Mouse (Mus musculus) forebrain, embryonic 15.5 days (tissue): ENCODE measurements around the gene Galnt12. TPM values are rescaled to one million over a fixed set of nuclear protein-coding genes. Genes with fewer than 3 reads are reported as not detected.

Experiments
- ATAC-seq: fragments of 200-750 bp; cut with Nextera tagmentation; replicated peaks from 2 replicates; pipeline ENCODE4 v1.8.0; 2017; ENCODE audit warnings: mild to moderate bottlenecking, moderate TSS enrichment, moderate library complexity
- H3K27ac ChIP-seq: fragments of 300-500 bp; sonication (generic); replicated peaks from 2 replicates; pipeline ENCODE4 v1.5.1; 2015; ENCODE audit warnings: mild to moderate bottlenecking, inconsistent platforms
- H3K27me3 ChIP-seq: fragments of 300-500 bp; sonication (generic); 2 replicates; pipeline ENCODE4 v1.6.1; 2015; ENCODE audit warnings: inconsistent platforms
- H3K36me3 ChIP-seq: fragments of 300-500 bp; sonication (generic); 2 replicates; pipeline ENCODE4 v1.6.1; 2015; ENCODE audit warnings: mild to moderate bottlenecking, inconsistent platforms
- H3K4me1 ChIP-seq: fragments of 300-500 bp; sonication (generic); 2 replicates; pipeline ENCODE4 v1.6.1; 2015; ENCODE audit warnings: inconsistent platforms
- H3K4me2 ChIP-seq: fragments of 300-500 bp; sonication (generic); replicated peaks from 2 replicates; pipeline ENCODE4 v1.6.1; 2015; ENCODE audit warnings: mild to moderate bottlenecking, inconsistent platforms
- H3K4me3 ChIP-seq: fragments of 300-500 bp; sonication (generic); 2 replicates; pipeline ENCODE4 v1.5.1; 2015; ENCODE audit warnings: mild to moderate bottlenecking, inconsistent platforms
- H3K9ac ChIP-seq: fragments of 300-500 bp; sonication (generic); replicated peaks from 2 replicates; pipeline ENCODE4 v1.6.1; 2015; ENCODE audit warnings: mild to moderate bottlenecking, inconsistent platforms
- H3K9me3 ChIP-seq: fragments of 300-500 bp; sonication (generic); 2 replicates; pipeline ENCODE4 v1.6.1; 2016; ENCODE audit warnings: inconsistent platforms
- WGBS: fragments of 180-500 bp; shearing (Covaris S2); methylation state at CpG from one replicate; pipeline ENCODE4 v1.1.7; 2015; ENCODE audit warnings: mixed read lengths; 5-methylcytosine and 5-hydroxymethylcytosine counted together
- polyA plus RNA-seq: library from polyadenylated mRNA; unstranded; fragments of >200 nt; fragmentation: Nextera tagmentation; extraction: Ambion mirVana; gene quantifications from 2 replicates; pipeline ENCODE4 v1.2.1, GENCODE M21; 2015

The Galnt12 gene
- polyA plus RNA-seq, 1 experiment from 2014 or later = 1.3 TPM

DNA sequence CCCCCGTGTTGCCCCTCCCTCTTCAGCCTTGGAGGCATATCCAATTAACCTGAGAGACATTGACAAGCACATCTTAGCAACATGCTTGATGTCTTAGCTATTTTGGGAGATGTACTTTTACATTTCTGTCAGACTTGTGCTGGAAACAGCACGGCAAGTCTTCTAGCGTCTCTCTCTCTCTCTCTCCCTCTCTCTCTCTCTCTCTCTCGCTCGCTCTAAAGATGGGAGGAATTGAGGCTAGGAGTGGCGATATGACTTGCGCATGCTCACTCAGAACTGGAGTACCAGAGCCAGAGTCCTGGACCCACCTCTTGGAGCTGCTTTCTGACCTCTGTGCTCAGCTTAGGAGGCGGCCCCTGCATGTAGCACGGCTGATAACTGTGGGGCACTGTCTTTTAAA lies 20.9 kb downstream of the Galnt12 start:
- H3K4me3 ChIP-seq = no peak overlapping the region
- H3K9me3 ChIP-seq = no peaks in the 10 kb centered on the region
- H3K36me3 ChIP-seq = no peaks in the 10 kb centered on the region
- H3K9ac ChIP-seq = no peak overlapping the region
- peaks cover 9% of the 10 kb centered on the region for H3K4me1 ChIP-seq
- no peak overlapping the region for H3K4me2 ChIP-seq
- peak overlapping the region; percentile 46; the same call in 1 of the 2 replicates for H3K27ac ChIP-seq
- WGBS = 69% methylated on average over 9 of the region's 9 CpGs
- no peaks in the 10 kb centered on the region for H3K27me3 ChIP-seq
- ATAC-seq = no peak; the same call in 1 of the 2 replicates

DNA sequence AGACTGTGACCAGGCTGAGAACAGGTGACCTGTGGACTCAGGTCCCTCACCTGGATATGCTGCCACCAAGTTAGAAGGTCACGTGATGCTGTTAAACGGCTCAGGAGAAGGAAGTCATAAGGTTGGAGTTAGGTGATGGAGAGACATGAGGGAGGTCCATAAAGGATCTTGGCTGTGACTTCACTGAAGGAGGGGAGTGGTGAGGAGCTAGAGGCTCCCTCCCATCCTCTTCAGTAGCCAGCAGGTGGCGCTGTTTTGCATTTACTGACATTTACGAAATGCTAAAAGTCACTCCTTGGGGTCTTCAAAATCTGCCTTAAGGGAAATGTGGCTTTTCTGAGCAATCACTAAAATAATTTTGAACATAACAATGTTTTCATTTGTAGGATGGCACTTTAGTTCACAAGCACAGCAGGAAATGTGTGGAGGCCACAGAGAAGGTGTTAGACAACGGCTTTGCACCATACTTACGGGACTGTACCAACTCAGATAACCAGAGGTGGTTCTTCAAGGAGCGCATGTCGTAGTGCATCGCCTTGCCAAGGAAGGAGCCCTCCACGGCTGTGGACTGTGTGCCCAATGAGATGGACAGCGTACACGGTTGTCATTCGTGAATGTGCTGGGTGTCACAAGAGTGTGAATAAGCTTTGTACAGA lies 30.5 kb downstream of the Galnt12 start:
- ATAC-seq = 0 out of 2 replicates have a peak, but pooled peaks have one; percentile 32
- H3K27ac ChIP-seq = no peak overlapping the region

DNA sequence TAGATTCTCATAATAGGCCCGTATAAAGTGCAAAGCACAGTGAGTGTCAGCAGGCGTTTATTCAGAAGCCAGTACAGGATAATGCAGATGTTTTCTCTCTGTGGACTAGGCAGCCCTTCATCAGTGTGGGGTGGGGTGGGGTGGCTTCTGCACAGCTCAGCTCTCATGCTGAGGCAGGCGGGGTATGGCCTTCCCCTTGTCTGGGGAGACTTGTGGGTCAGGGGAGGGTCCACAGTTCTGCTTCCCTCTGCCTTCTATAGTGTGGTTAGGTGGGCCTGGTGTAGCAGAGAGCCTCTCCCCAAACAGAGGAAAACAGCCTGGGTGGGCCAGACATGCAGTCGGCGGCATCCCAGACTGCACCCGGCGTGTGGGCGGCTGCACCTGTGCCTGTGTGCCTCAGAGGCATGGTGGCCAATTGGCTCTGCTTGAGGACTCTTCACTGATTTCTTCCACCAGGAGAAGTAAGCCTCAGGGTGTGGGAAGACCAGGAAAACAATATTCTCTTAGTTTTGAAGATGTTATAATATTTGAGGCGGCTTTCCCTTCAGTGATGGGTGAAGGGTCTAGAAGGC lies 32.5 kb downstream of the Galnt12 start:
- Histone ChIP-seq H3K9ac (no peak overlapping the region), H3K27ac (no peak overlapping the region), H3K36me3 (no peaks in the 10 kb centered on the region), H3K9me3 (no peaks in the 10 kb centered on the region), H3K27me3 (no peaks in the 10 kb centered on the region), H3K4me1 (no peaks in the 10 kb centered on the region), H3K4me3 (no peak overlapping the region), H3K4me2 (no peak overlapping the region)
- WGBS = 83% methylated on average over 9 of the region's 9 CpGs
- ATAC-seq = no peak

More for the DNA sequence above, 30.5 kb downstream of the Galnt12 start:
- Histone ChIP-seq H3K9ac (no peak overlapping the region), H3K36me3 (no peaks in the 10 kb centered on the region), H3K27me3 (no peaks in the 10 kb centered on the region), H3K4me1 (no peaks in the 10 kb centered on the region), H3K9me3 (no peaks in the 10 kb centered on the region), H3K4me2 (no peak overlapping the region), H3K4me3 (no peak overlapping the region)
- 65% methylated on average over 13 of the region's 13 CpGs for WGBS

DNA sequence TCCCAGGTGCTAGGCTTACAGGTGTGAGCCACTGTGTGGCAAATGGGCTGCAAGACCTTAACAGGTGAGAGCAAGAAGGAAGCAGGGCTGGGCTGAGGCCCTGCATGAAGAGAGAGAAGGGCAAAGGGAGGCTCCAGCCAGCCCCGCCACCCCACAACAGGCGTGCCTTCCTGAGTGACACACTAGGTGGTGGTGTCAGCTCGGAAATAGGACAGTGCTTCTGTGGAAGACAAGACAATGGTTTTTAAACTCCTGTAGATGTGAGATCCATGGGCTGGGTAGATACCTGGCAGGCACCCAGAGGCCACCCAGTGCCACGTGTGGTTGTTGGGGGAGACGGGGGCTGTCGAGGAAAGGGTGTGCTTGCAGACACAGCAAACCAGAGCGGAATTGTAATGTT lies 36.8 kb downstream of the Galnt12 start:
- Histone ChIP-seq H3K9me3 (no peaks in the 10 kb centered on the region), H3K4me2 (no peak overlapping the region), H3K27me3 (no peaks in the 10 kb centered on the region), H3K27ac (no peak overlapping the region), H3K9ac (no peak overlapping the region), H3K36me3 (no peaks in the 10 kb centered on the region), H3K4me1 (no peaks in the 10 kb centered on the region), H3K4me3 (no peak overlapping the region)
- WGBS = 80% methylated on average over 7 of the region's 7 CpGs
- ATAC-seq = no peak

DNA sequence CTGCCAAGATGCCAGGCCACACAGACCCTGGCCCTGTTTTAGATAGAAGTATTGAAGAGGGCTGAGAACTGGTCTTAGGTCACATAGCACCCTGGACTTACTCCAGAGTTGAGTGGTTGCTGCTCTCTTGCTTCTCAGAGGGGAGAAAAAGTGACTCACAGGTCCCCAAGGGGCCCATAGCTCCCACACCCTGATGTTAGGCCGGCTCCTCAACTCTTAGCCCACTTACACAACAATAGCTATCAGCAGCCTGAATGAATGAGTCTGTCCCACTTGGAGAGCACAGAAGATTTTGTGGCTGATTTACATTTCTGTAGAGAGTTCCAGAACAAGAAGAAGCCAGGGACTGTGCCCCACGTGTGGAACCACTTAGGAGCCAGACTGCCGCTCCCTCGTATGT lies 37.9 kb downstream of the Galnt12 start:
- Histone ChIP-seq H3K9me3 (no peaks in the 10 kb centered on the region), H3K36me3 (no peaks in the 10 kb centered on the region), H3K4me1 (no peaks in the 10 kb centered on the region), H3K4me2 (no peak overlapping the region), H3K27me3 (no peaks in the 10 kb centered on the region), H3K27ac (no peak overlapping the region), H3K4me3 (no peak overlapping the region), H3K9ac (no peak overlapping the region)
- no peak for ATAC-seq
- WGBS = 44% methylated on average over 4 of the region's 4 CpGs

DNA sequence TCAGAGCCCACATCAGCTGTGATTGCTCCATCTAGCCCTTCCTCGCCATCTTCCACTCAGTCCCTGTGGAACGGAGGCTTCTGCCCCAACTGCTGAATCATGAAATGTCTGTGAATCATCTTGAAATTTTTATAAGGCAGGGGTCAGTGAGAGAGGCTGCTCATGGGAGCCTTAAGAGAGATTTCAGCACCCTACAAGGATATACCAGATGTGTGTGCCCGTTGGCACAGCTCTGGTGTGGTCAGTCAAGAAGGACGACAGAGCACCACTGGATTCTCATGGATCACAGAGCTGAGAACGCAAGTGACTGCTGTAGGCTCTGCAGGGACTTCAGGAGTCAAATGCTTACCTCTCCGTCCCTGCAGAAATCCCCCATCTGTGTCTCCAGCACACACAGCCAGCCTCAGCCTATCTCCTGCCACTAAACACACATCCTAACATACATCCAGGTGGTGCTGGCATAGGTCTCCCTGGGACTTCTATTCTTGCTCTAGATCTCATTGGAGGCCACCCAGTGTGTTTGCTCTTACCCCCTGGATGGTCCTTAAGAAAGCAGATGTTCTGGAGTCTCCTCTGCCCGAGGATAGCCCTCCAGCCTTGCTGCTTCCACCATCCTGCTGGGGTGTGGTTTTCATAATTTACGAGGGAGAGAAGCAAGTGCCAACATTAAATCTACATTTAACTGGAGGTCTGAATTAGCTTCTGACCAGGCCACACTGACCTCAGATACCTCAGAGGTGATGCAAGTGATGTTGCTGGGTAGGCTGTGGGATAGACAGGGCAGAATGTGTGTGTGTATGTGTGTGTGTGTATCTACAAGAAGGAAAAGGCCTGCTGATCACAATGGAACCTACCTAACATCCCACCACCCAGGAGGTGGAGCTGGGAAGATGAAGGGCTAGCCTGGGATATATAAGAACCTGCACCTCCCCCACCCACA lies 38.7 kb downstream of the Galnt12 start:
- no peak overlapping the region for H3K4me3 ChIP-seq
- WGBS = 87% methylated on average over 8 of the region's 8 CpGs
- no peak for ATAC-seq
- no peaks in the 10 kb centered on the region for H3K36me3 ChIP-seq
- H3K9me3 ChIP-seq = no peaks in the 10 kb centered on the region
- H3K27ac ChIP-seq = no peak overlapping the region
- no peaks in the 10 kb centered on the region for H3K27me3 ChIP-seq
- H3K4me2 ChIP-seq = no peak overlapping the region
- no peaks in the 10 kb centered on the region for H3K4me1 ChIP-seq
- no peak overlapping the region for H3K9ac ChIP-seq

DNA sequence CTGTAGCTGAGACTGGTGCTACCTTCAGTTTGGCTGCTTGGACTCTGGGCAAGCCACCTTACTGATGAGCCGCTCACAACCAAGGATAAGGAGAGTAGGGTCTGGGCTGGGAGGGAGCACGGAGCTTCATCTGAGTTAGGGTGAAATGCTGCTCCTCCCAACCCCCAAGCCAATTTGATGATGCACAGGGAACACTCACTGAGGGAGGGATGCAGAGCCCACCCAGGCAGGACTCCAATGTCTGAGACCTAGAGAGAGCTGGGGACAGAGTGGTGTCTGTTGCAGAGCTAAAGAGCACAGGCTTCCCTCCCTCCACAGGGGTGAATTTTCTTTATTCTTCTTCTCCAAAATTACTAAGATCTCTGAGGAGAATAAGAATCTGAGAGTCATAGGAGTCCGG lies 40.2 kb downstream of the Galnt12 start:
- Histone ChIP-seq H3K4me1 (no peaks in the 10 kb centered on the region), H3K4me3 (no peak overlapping the region), H3K9me3 (no peaks in the 10 kb centered on the region), H3K36me3 (no peaks in the 10 kb centered on the region), H3K27me3 (no peaks in the 10 kb centered on the region), H3K9ac (no peak overlapping the region), H3K4me2 (no peak overlapping the region), H3K27ac (no peak overlapping the region)
- 88% methylated on average over 3 of the region's 3 CpGs for WGBS
- ATAC-seq = no peak

DNA sequence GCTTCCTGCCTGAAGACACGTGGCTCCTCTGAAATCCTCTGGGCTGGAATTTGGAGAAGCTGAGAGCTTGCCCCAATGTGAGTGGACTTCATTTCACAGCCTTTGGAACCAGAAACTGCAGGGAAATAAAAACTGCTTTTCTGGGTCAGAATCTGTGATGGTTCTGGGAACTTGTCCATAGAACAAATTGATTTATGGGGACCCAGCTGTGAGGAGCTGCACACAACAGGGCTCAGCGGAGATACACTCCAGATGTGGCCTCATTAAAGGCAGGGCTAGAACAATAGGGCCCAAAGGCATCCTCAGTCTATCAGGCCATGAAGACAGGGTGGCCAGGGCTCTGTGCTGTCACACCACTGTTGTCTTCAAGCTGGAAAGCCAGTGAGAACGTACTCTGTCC lies 40.7 kb downstream of the Galnt12 start:
- H3K4me1 ChIP-seq = no peaks in the 10 kb centered on the region
- H3K36me3 ChIP-seq = no peaks in the 10 kb centered on the region
- 60% methylated on average over 3 of the region's 3 CpGs for WGBS
- H3K9me3 ChIP-seq = no peaks in the 10 kb centered on the region
- no peak overlapping the region for H3K4me2 ChIP-seq
- no peak for ATAC-seq
- no peak overlapping the region for H3K9ac ChIP-seq
- no peak overlapping the region for H3K4me3 ChIP-seq
- H3K27me3 ChIP-seq = no peaks in the 10 kb centered on the region
- no peak overlapping the region for H3K27ac ChIP-seq

DNA sequence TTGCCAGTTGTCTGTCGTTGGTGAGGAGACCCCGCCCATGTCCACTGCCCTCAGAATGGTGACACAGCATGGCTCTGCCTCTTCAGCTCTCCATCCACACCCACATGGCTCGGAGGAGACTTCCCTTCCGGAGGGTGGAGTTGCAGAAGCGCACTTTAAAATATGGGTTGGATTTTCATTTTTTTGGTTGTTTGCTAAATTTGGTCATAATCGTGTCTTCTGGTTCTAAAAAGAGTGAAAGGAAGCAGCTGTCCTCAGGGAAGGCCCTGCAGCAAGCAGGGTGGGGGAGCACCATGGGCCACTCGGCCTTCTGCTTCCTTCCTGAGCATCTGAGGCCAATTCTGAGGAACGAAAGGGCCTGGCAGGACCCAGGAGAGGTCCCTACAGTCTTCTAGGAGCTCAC lies 45.0 kb downstream of the Galnt12 start:
- no peak overlapping the region for H3K9ac ChIP-seq
- no peak for ATAC-seq
- no peaks in the 10 kb centered on the region for H3K4me1 ChIP-seq
- H3K9me3 ChIP-seq = no peaks in the 10 kb centered on the region
- no peak overlapping the region for H3K27ac ChIP-seq
- no peaks in the 10 kb centered on the region for H3K27me3 ChIP-seq
- no peak overlapping the region for H3K4me3 ChIP-seq
- H3K4me2 ChIP-seq = no peak overlapping the region
- WGBS = 88% methylated on average over 8 of the region's 8 CpGs
- H3K36me3 ChIP-seq = no peaks in the 10 kb centered on the region

DNA sequence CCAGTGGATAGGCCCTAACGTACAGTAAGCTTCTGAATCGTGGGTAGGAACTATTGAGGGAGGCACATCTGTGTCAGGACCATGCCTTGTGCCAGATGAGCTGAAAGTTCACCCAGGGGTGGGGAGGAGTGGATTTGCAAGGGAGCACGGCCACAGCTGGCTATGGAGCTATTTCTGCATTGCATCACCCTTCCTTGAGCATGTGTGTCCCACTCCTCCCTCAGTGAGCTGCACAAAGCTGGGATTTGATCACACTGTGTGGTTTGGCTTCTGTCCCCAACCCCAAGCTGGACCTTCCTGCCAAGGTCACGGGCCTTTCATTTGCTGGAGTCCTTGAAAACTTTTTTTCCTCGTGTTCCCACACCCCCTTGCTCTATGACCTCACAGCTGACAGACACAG lies 45.8 kb downstream of the Galnt12 start:
- Histone ChIP-seq H3K4me1 (no peaks in the 10 kb centered on the region), H3K36me3 (no peaks in the 10 kb centered on the region), H3K27me3 (no peaks in the 10 kb centered on the region), H3K9me3 (no peaks in the 10 kb centered on the region), H3K9ac (no peak overlapping the region), H3K27ac (no peak overlapping the region), H3K4me3 (no peak overlapping the region), H3K4me2 (no peak overlapping the region)
- 72% methylated on average over 5 of the region's 5 CpGs for WGBS
- no peak for ATAC-seq

DNA sequence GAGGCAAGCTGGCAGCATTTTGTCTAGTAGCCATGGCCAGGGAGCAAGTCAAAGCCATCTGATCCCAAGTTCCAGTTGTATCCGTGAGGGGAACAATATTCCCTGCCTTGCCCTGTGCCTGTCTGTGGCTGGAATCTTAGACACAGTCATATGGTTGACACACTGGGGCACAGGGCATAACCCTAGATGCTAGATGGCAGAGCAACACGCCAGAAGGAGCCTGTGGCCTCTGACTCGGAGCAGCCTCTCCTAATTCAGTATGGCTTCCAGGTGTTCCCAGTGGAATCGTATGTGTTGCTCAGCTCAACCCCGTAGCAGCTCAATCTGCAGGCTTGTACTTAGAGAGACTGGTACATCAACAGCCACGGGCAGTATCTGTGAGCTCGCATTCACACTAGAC lies 46.7 kb downstream of the Galnt12 start:
- Histone ChIP-seq H3K36me3 (no peaks in the 10 kb centered on the region), H3K27me3 (no peaks in the 10 kb centered on the region), H3K9me3 (no peaks in the 10 kb centered on the region), H3K4me2 (no peak overlapping the region), H3K4me3 (no peak overlapping the region), H3K9ac (no peak overlapping the region), H3K4me1 (no peaks in the 10 kb centered on the region), H3K27ac (no peak overlapping the region)
- 83% methylated on average over 7 of the region's 7 CpGs for WGBS
- no peak for ATAC-seq

DNA sequence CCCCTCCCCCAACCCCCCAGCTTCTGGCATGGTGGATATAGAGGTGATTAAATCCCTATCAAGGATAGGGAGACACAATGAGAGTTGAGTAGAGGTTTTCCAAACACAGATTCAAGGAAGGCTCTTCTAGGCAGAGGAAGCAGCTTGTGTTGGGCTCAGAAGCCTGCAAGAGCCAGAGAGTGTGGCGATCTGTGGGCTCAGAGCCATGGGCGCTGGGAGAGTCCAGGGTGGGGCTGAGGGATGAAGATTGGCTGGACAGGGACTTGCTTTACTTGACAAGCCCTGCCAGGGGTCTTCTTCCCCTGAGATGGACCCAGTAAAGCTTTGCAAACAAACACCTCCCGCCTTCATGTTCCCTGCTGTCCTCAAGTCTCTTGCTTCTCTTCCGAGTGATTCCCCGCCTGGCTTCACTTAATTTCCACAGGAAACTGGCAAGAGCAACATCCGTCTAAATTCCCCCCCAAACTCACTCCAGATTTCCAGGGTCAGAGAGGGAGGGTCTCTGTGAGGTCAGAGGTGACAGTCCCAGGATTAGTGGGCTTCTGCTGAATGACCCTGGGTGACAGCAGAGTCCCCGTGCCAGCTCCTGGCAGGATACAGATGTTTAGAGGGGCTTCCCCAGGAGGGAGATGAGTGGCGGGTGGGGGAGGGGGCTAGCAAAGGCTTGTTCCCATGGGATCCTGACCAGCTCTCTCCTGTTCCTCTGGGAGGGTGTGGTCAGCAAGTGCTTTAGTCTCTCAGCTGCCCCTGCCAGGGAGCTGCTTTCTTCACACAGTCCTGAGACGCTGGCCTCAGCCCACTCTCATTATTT lies 47.5 kb downstream of the Galnt12 start:
- no peak for ATAC-seq
- H3K9ac ChIP-seq = no peak overlapping the region
- H3K27ac ChIP-seq = no peak overlapping the region
- no peak overlapping the region for H3K4me2 ChIP-seq
- no peaks in the 10 kb centered on the region for H3K9me3 ChIP-seq
- H3K36me3 ChIP-seq = no peaks in the 10 kb centered on the region
- 47% methylated on average over 9 of the region's 9 CpGs for WGBS
- no peaks in the 10 kb centered on the region for H3K4me1 ChIP-seq
- no peaks in the 10 kb centered on the region for H3K27me3 ChIP-seq
- H3K4me3 ChIP-seq = no peak overlapping the region
